Mouse (Mus musculus) MEL (cell line): ENCODE data around the gene Snca. TPM values are rescaled to one million over a fixed set of nuclear protein-coding genes. Genes with fewer than 3 reads are reported as not detected.

Experiments used
- DNase-seq: peaks from one replicate; pipeline ENCODE4 v3.0.0; 2011; ENCODE audit warnings: low read depth, low spot score
- H3K27ac ChIP-seq: 2 replicates; pipeline ENCODE4 v1.5.1; 2012; ENCODE audit warnings: low read depth, mild to moderate bottlenecking, control low read depth, low read length, moderate library complexity; ENCODE audit not compliant: control insufficient read depth
- H3K27me3 ChIP-seq, 2 experiments: fragments of 150-350 bp in 1 of 2; sonication (generic) in 1 of 2; 2 replicates each; pipeline ENCODE4 v1.6.1; 2012; ENCODE audit warnings: low read length in 2 of 2, mild to moderate bottlenecking in 2 of 2, improper control_type of control experiment in 1 of 2, moderate library complexity in 1 of 2; ENCODE audit not compliant: insufficient read depth in 2 of 2, control insufficient read depth in 1 of 2
- H3K36me3 ChIP-seq, 2 experiments: 2 replicates each; pipeline ENCODE4 v1.6.1; 2012 to 2014; ENCODE audit warnings: low read length in 2 of 2, improper control_type of control experiment in 1 of 2, inconsistent platforms in 1 of 2, mild to moderate bottlenecking in 1 of 2; ENCODE audit not compliant: insufficient read depth in 2 of 2, control insufficient read depth in 1 of 2
- H3K4me1 ChIP-seq, 2 experiments: fragments of 150-350 bp in 1 of 2; sonication (generic) in 1 of 2; 2 replicates each; pipeline ENCODE4 v1.6.1; 2012; ENCODE audit warnings: low read length in 2 of 2, improper control_type of control experiment in 1 of 2, mild to moderate bottlenecking in 1 of 2; ENCODE audit not compliant: insufficient read depth in 2 of 2, control insufficient read depth in 1 of 2
- H3K4me3 ChIP-seq, 2 experiments: fragments of 150-350 bp in 1 of 2; sonication (generic) in 1 of 2; 2 replicates each; pipeline ENCODE4 v1.5.1; 2012; ENCODE audit warnings: low read depth in 2 of 2, low read length in 2 of 2, mild to moderate bottlenecking in 2 of 2, moderate library complexity in 2 of 2, control low read depth in 1 of 2, improper control_type of control experiment in 1 of 2; ENCODE audit not compliant: control insufficient read depth in 1 of 2, insufficient read depth in 1 of 2
- H3K79me2 ChIP-seq: 2 replicates; pipeline ENCODE4 v1.6.1; 2012; ENCODE audit warnings: mild to moderate bottlenecking, low read length, moderate library complexity; ENCODE audit not compliant: control insufficient read depth, poor library complexity, insufficient read depth
- H3K9ac ChIP-seq: 2 replicates; pipeline ENCODE4 v1.6.1; 2012; ENCODE audit warnings: low read depth, mild to moderate bottlenecking, control low read depth, low read length, moderate library complexity; ENCODE audit not compliant: control insufficient read depth, poor library complexity, severe bottlenecking
- H3K9me3 ChIP-seq: fragments of 150-350 bp; sonication (generic); replicated peaks from 2 replicates; pipeline ENCODE4 v1.6.1; 2012; ENCODE audit warnings: mild to moderate bottlenecking, low read length, improper control_type of control experiment, moderate library complexity; ENCODE audit not compliant: insufficient read depth
- BHLHE40 ChIP-seq: IDR thresholded peaks from 2 replicates; pipeline ENCODE4 v1.6.1; 2012; ENCODE audit warnings: low read depth, mild to moderate bottlenecking, inconsistent platforms, low read length, improper control_type of control experiment, borderline replicate concordance
- CHD1 ChIP-seq: IDR thresholded peaks from 2 replicates; pipeline ENCODE4 v1.6.1; 2012; ENCODE audit warnings: low read depth, mild to moderate bottlenecking, inconsistent platforms, low read length, improper control_type of control experiment
- E2F4 ChIP-seq: IDR thresholded peaks from 2 replicates; pipeline ENCODE4 v1.6.1; 2011; ENCODE audit warnings: low read depth, low read length, improper control_type of control experiment, borderline replicate concordance
- ETS1 ChIP-seq: IDR thresholded peaks from 2 replicates; pipeline ENCODE4 v1.6.1; 2012; ENCODE audit warnings: low read depth, mild to moderate bottlenecking, inconsistent platforms, low read length, improper control_type of control experiment, moderate library complexity
- HCFC1 ChIP-seq: IDR thresholded peaks from 2 replicates; pipeline ENCODE4 v1.6.1; 2012; ENCODE audit warnings: low read depth, mild to moderate bottlenecking, inconsistent platforms, low read length, improper control_type of control experiment, moderate library complexity
- JUND ChIP-seq: IDR thresholded peaks from 2 replicates; pipeline ENCODE4 v1.6.1; 2011; ENCODE audit warnings: low read depth, mild to moderate bottlenecking, improper control_type of control experiment, low read length
- KAT2A ChIP-seq: conservative IDR thresholded peaks from 2 replicates; pipeline ENCODE4 v1.6.1; 2012; ENCODE audit warnings: low read depth, low read length, improper control_type of control experiment, inconsistent platforms
- MAFK ChIP-seq: IDR thresholded peaks from 2 replicates; pipeline ENCODE4 v1.6.1; 2011; ENCODE audit warnings: low read depth, mild to moderate bottlenecking, low read length, improper control_type of control experiment, borderline replicate concordance
- MAX ChIP-seq: IDR thresholded peaks from 2 replicates; pipeline ENCODE4 v1.6.1; 2011; ENCODE audit warnings: low read length, improper control_type of control experiment
- MAZ ChIP-seq: IDR thresholded peaks from 2 replicates; pipeline ENCODE4 v1.6.1; 2012; ENCODE audit warnings: low read depth, mild to moderate bottlenecking, inconsistent platforms, low read length, improper control_type of control experiment
- MXI1 ChIP-seq: IDR thresholded peaks from 2 replicates; pipeline ENCODE4 v1.6.1; 2011; ENCODE audit warnings: mild to moderate bottlenecking, low read depth, low read length, improper control_type of control experiment
- MYB ChIP-seq: IDR thresholded peaks from 2 replicates; pipeline ENCODE4 v1.6.1; 2011; ENCODE audit warnings: mild to moderate bottlenecking, low read depth, low read length, improper control_type of control experiment
- MYC ChIP-seq: IDR thresholded peaks from 2 replicates; pipeline ENCODE4 v1.6.1; 2011; ENCODE audit warnings: low read depth, mild to moderate bottlenecking, low read length, improper control_type of control experiment, moderate library complexity
- NRF1 ChIP-seq: IDR thresholded peaks from 2 replicates; pipeline ENCODE4 v1.6.1; 2014; ENCODE audit warnings: low read depth, mild to moderate bottlenecking, inconsistent platforms, low read length, improper control_type of control experiment, moderate library complexity; ENCODE audit not compliant: poor library complexity, insufficient read depth, severe bottlenecking
- POLR2A ChIP-seq, 2 experiments: IDR thresholded peaks; 2 replicates each; pipeline ENCODE4 v1.6.1; 2011 to 2012; ENCODE audit warnings: low read length in 2 of 2, mild to moderate bottlenecking in 2 of 2, control low read depth in 1 of 2, improper control_type of control experiment in 1 of 2, low read depth in 1 of 2, moderate library complexity in 1 of 2; ENCODE audit not compliant: control insufficient read depth in 1 of 2, insufficient read depth in 1 of 2, poor library complexity in 1 of 2
- POLR2AphosphoS2 ChIP-seq: IDR thresholded peaks from 2 replicates; pipeline ENCODE4 v1.6.1; 2011; ENCODE audit warnings: low read length, improper control_type of control experiment
- POLR2AphosphoS5 ChIP-seq: IDR thresholded peaks from 2 replicates; pipeline ENCODE4 v1.6.1; 2012; ENCODE audit warnings: low read depth, borderline replicate concordance, mild to moderate bottlenecking, inconsistent platforms, low read length, moderate library complexity, mixed read lengths
- RAD21 ChIP-seq: IDR thresholded peaks from 2 replicates; pipeline ENCODE4 v1.6.1; 2011; ENCODE audit warnings: mild to moderate bottlenecking, low read depth, low read length, improper control_type of control experiment
- RCOR1 ChIP-seq: IDR thresholded peaks from 2 replicates; pipeline ENCODE4 v1.6.1; 2012; ENCODE audit warnings: low read depth, mild to moderate bottlenecking, inconsistent platforms, low read length, improper control_type of control experiment
- SIN3A ChIP-seq: IDR thresholded peaks from 2 replicates; pipeline ENCODE4 v1.6.1; 2012; ENCODE audit warnings: low read length, improper control_type of control experiment, inconsistent platforms
- SMC3 ChIP-seq: IDR thresholded peaks from 2 replicates; pipeline ENCODE4 v1.6.1; 2011; ENCODE audit warnings: low read depth, low read length, improper control_type of control experiment
- USF1 ChIP-seq: IDR thresholded peaks from 2 replicates; pipeline ENCODE4 v1.6.1; 2014; ENCODE audit warnings: low read depth, mild to moderate bottlenecking, inconsistent platforms, low read length, improper control_type of control experiment, moderate library complexity
- ZKSCAN1 ChIP-seq: IDR thresholded peaks from 2 replicates; pipeline ENCODE4 v1.6.1; 2012; ENCODE audit warnings: low read depth, mild to moderate bottlenecking, inconsistent platforms, low read length, improper control_type of control experiment, moderate library complexity
- ZMIZ1 ChIP-seq: IDR thresholded peaks from 2 replicates; pipeline ENCODE4 v1.6.1; 2012; ENCODE audit warnings: low read depth, mild to moderate bottlenecking, inconsistent platforms, low read length, improper control_type of control experiment, moderate library complexity
- ZNF384 ChIP-seq: IDR thresholded peaks from 2 replicates; pipeline ENCODE4 v1.6.1; 2012; ENCODE audit warnings: low read depth, mild to moderate bottlenecking, inconsistent platforms, low read length, improper control_type of control experiment
- polyA plus RNA-seq, 2 experiments: library from polyadenylated mRNA; stranded (reverse) in 1 of 2; unstranded in 1 of 2; fragments of >175 nt in 1 of 2; fragments of >200 nt in 1 of 2; gene quantifications; 2 replicates each; pipeline versions ENCODE4 v1.2.1 to v1.2.4; 2012; ENCODE audit warnings: low replicate concordance in 2 of 2, low read depth in 1 of 2; ENCODE audit not compliant: insufficient read length in 2 of 2, insufficient read depth in 1 of 2, missing spikeins in 1 of 2
- total RNA-seq: library from RNA; depleted of rRNA; stranded (reverse); fragments of 300-350 nt; gene quantifications from 2 replicates; pipeline ENCODE4 v1.2.3, GENCODE M21; 2012

The Snca gene
- total and polyA plus RNA-seq, 3 experiments, result 46.0 to 47.5 TPM; not detected in 1

DNA sequence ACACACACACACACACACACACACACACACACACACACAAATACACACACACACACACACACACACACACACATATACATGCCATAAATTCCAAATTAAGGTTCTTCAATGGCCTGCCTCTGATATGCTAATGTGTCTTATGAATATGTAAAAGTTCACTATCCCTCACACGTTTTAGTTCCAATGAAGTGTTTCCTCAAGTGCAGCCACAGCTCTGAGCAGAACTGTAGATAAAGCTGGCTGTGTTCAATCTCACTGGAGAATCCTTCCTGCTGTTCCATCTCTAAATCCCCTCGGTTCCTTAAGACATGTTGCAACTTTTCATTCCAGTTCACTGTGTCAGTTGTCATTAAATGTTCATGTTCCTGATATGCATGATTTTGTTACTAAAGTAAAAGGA lies 98.5 kb downstream of the Snca start:
- Histone ChIP-seq H3K4me3 (no peak overlapping the region), H3K9ac (no peak overlapping the region), H3K9me3 (no peaks in the 10 kb centered on the region), H3K36me3 (no peaks in the 10 kb centered on the region; a peak in 2 of 4 replicates), H3K79me2 (no peaks in the 10 kb centered on the region), H3K27ac (no peak overlapping the region), H3K4me1 (no peaks in the 10 kb centered on the region), H3K27me3 (no peaks in the 10 kb centered on the region)
- TF ChIP-seq ZMIZ1 (no peak), BHLHE40 (no peak), MAFK (no peak), E2F4 (no peak), ETS1 (no peak), MAX (no peak), USF1 (no peak), POLR2A (IDR thresholded peaks at IDR 0.05; ENCODE audit: control insufficient read depth in 1 of 2, insufficient read depth in 1 of 2, low read depth in 1 of 2, low read length in 2 of 2, poor library complexity in 1 of 2) (no peak), JUND (no peak), MYC (no peak), MYB (no peak)
- DNase-seq, result no peak

DNA sequence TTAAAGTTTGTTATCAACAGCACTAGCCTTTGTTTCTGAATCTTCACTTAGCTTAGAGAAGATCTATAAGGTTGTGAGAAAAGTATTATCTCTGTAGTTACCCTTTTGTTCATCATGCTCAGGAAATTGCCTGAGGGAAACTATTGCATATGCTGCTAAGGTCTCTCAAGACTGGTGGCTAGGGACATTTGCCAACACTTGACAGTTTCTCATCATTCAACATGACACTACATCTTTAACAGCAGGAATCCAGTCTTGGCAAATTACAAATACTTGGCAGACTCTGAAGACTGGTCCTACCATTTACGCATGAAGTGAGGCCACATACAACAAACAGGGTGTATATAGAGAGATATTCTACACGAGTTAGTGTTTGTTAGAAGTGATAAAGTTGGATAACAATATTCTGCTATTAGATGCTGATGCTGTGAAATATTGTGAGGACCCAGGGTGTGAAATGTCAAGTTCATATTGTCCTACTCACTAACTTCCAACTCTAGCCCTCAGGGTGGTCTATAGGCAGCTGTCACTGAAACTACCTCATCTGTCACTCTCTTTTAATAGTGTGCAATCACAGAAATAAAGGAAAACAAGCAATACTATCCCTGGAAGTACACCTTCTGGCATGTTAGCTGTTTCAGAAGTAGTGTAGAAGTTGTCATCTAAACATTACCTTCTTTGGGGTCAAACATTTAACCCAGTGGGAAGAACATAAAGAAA lies 105.4 kb downstream of the Snca start:
- Histone ChIP-seq H3K9me3 (no peaks in the 10 kb centered on the region), H3K4me3 (no peak overlapping the region), H3K4me1 (no peaks in the 10 kb centered on the region), H3K27me3 (no peaks in the 10 kb centered on the region), H3K36me3 (no peaks in the 10 kb centered on the region), H3K27ac (no peak overlapping the region), H3K79me2 (no peaks in the 10 kb centered on the region), H3K9ac (no peak overlapping the region)
- DNase-seq, result no peak
- TF ChIP-seq CHD1 (no peak), ZMIZ1 (no peak), MYC (no peak), MAZ (no peak), SMC3 (no peak), POLR2AphosphoS2 (no peak), USF1 (no peak), ZNF384 (no peak), KAT2A (no peak), MXI1 (no peak), RCOR1 (no peak), ZKSCAN1 (no peak), RAD21 (no peak), SIN3A (no peak), NRF1 (no peak), BHLHE40 (no peak), MAFK (no peak), POLR2AphosphoS5 (no peak), HCFC1 (no peak), MAX (no peak)
